Mouse (Mus musculus): Measurements from ENCODE around the gene Tmem97.
"Not testable (repeated sequence)": the region's sequence is repeated elsewhere in the genome, so short reads cannot be mapped to it uniquely, and the experiment has no call there.

The Tmem97 gene

GRCm38 (mm10) chr11:78551059-78551398, 452 bp upstream of the Tmem97 start:
- DNase-seq (ENCODE audit: low read depth, low spot score): no peak

- DNase-seq (ENCODE audit: low read depth, low spot score): peak; percentile 18
These were observed 1.0 kb downstream of the Tmem97 start for GRCm38 (mm10) chr11:78549491-78549987.

GRCm38 (mm10) chr11:78547718-78548460, 2.7 kb downstream of the Tmem97 start:
- peak; percentile 25 for DNase-seq (ENCODE audit: low read depth, low spot score)

- no peak for DNase-seq (ENCODE audit: low read depth, low spot score)
These were observed 5.4 kb downstream of the Tmem97 start for GRCm38 (mm10) chr11:78545181-78545580.

- peak; percentile 36 for DNase-seq (ENCODE audit: low read depth, low spot score)
These were observed 6.0 kb downstream of the Tmem97 start for GRCm38 (mm10) chr11:78544449-78545111.

GRCm38 (mm10) chr11:78540358-78540757, 10.2 kb downstream of the Tmem97 start:
- no peak for DNase-seq (ENCODE audit: low read depth, low spot score)

GRCm38 (mm10) chr11:78536690-78537084, 13.9 kb downstream of the Tmem97 start:
- peak; percentile 28 for DNase-seq (ENCODE audit: low read depth, low spot score)

GRCm38 (mm10) chr11:78536080-78536689, 14.4 kb downstream of the Tmem97 start, which contains the start of the genes Tnfaip1 and Ift20:
Gene Tnfaip1, minus strand, starts transcription at chr11:78536332.
Gene Ift20, plus strand, starts transcription at chr11:78536361.
- DNase-seq (ENCODE audit: low read depth, low spot score): peak; percentile 100

GRCm38 (mm10) chr11:78535376-78536079, 15.0 kb downstream of the Tmem97 start:
- peak; percentile 87 for DNase-seq (ENCODE audit: low read depth, low spot score)

- DNase-seq (ENCODE audit: low read depth, low spot score): no peak
These were observed 16.1 kb downstream of the Tmem97 start for GRCm38 (mm10) chr11:78534516-78534915.

- not testable (repeated sequence) for DNase-seq (ENCODE audit: low read depth, low spot score)
These were observed 19.1 kb downstream of the Tmem97 start for GRCm38 (mm10) chr11:78531515-78531914.

- DNase-seq (ENCODE audit: low read depth, low spot score): no peak
These were observed 19.5 kb downstream of the Tmem97 start for GRCm38 (mm10) chr11:78531046-78531445.

GRCm38 (mm10) chr11:78530001-78530400, 20.6 kb downstream of the Tmem97 start:
- DNase-seq (ENCODE audit: low read depth, low spot score): no peak

- no peak for DNase-seq (ENCODE audit: low read depth, low spot score)
These were observed 21.9 kb downstream of the Tmem97 start for GRCm38 (mm10) chr11:78528714-78529113.

GRCm38 (mm10) chr11:78524838-78525237, 25.7 kb downstream of the Tmem97 start:
- DNase-seq (ENCODE audit: low read depth, low spot score): no peak

- DNase-seq (ENCODE audit: low read depth, low spot score): no peak
These were observed 27.2 kb downstream of the Tmem97 start for GRCm38 (mm10) chr11:78523241-78523955.

- DNase-seq (ENCODE audit: low read depth, low spot score): peak; percentile 85
These were observed 28.0 kb downstream of the Tmem97 start for GRCm38 (mm10) chr11:78522481-78522997.

- no peak for DNase-seq (ENCODE audit: low read depth, low spot score)
These were observed 28.7 kb downstream of the Tmem97 start for GRCm38 (mm10) chr11:78521880-78522279.

- no peak for DNase-seq (ENCODE audit: low read depth, low spot score)
These were observed 31.6 kb downstream of the Tmem97 start for GRCm38 (mm10) chr11:78518931-78519330.

- DNase-seq (ENCODE audit: low read depth, low spot score): peak; percentile 57
These were observed 34.8 kb downstream of the Tmem97 start for GRCm38 (mm10) chr11:78515549-78516325.
